Mouse (Mus musculus) forebrain, embryonic 12.5 days (tissue): Measurements from ENCODE around the gene Coro2b. TPM values are rescaled to one million over a fixed set of nuclear protein-coding genes. Genes with fewer than 3 reads are reported as not detected.

Experiments used
- ATAC-seq: fragments of 200-750 bp; cut with Nextera tagmentation; 2 replicates; pipeline ENCODE4 v1.8.0; 2017; ENCODE audit warnings: moderate TSS enrichment; ENCODE audit not compliant: low FRiP score
- H3K27ac ChIP-seq: fragments of 300-500 bp; sonication (generic); 2 replicates; pipeline ENCODE4 v1.5.1; 2016; ENCODE audit warnings: mild to moderate bottlenecking
- H3K27me3 ChIP-seq: fragments of 300-500 bp; sonication (generic); 2 replicates; pipeline ENCODE4 v1.6.1; 2016; ENCODE audit warnings: mild to moderate bottlenecking
- H3K36me3 ChIP-seq: fragments of 300-500 bp; sonication (generic); replicated peaks from 2 replicates; pipeline ENCODE4 v1.6.1; 2016; ENCODE audit warnings: mild to moderate bottlenecking
- H3K4me1 ChIP-seq: fragments of 300-500 bp; sonication (generic); 2 replicates; pipeline ENCODE4 v1.6.1; 2016
- H3K4me2 ChIP-seq: fragments of 300-500 bp; sonication (generic); 2 replicates; pipeline ENCODE4 v1.6.1; 2016; ENCODE audit warnings: mild to moderate bottlenecking, moderate library complexity
- H3K4me3 ChIP-seq: fragments of 300-500 bp; sonication (generic); replicated peaks from 2 replicates; pipeline ENCODE4 v1.5.1; 2016; ENCODE audit warnings: mild to moderate bottlenecking
- H3K9ac ChIP-seq: fragments of 300-500 bp; sonication (generic); 2 replicates; pipeline ENCODE4 v1.6.1; 2016; ENCODE audit warnings: mild to moderate bottlenecking
- H3K9me3 ChIP-seq: fragments of 300-500 bp; sonication (generic); 2 replicates; pipeline ENCODE4 v1.6.1; 2016
- WGBS: fragments of 180-500 bp; shearing (Covaris S2); methylation state at CpG from one replicate; pipeline ENCODE4 v1.1.7; 2016; 5-methylcytosine and 5-hydroxymethylcytosine counted together
- polyA plus RNA-seq: library from polyadenylated mRNA; unstranded; fragments of >200 nt; fragmentation: Nextera tagmentation; extraction: Ambion mirVana; gene quantifications from 2 replicates; pipeline ENCODE4 v1.2.1, GENCODE M21; 2016

The Coro2b gene
- polyA plus RNA-seq, 1 experiment from 2014 or later, result 38.1 TPM

- H3K4me1 ChIP-seq, result peaks cover 14% of the 10 kb centered on the region
- 97% methylated on average over 10 of the region's 10 CpGs for WGBS
These were observed 113.0 kb downstream of the Coro2b start for GRCm38 (mm10) chr9:62423871-62424270.

DNA sequence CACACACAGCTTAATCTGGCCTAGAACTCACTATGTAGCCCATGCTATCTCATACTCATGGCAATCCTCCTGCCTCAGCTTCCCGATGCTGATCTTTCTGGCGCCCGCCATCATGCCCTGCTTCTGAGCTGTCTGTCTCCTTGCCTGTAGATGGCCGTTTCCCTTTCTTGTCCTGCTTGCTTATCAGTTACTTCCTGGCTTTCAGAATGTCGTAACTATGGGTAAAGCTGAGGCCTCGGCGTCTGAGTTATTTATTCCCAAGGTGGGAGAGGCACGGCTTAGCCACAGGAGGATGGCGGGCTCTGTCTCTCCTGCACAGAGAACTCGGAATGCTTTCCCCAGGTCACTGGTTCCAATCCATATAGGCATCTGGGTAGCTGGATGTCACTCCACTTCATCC, 113.9 kb downstream of the Coro2b start:
- Histone ChIP-seq H3K36me3 (peaks cover 47% of the 10 kb centered on the region), H3K4me1 (peaks cover 14% of the 10 kb centered on the region), H3K27me3 (no peaks in the 10 kb centered on the region), H3K9ac (no peak overlapping the region), H3K9me3 (peaks cover 4% of the 10 kb centered on the region; the same call in 1 of the 2 replicates), H3K27ac (no peak overlapping the region), H3K4me3 (no peak overlapping the region), H3K4me2 (no peak overlapping the region)
- 89% methylated on average over 10 of the region's 10 CpGs for WGBS
- no peak for ATAC-seq

More at GRCm38 (mm10) chr9:62423871-62424270, 113.0 kb downstream of the Coro2b start:
- no peak for ATAC-seq
- no peak overlapping the region for H3K4me2 ChIP-seq
- H3K27me3 ChIP-seq, result no peaks in the 10 kb centered on the region
- H3K9me3 ChIP-seq, result 0 out of 2 replicates have a peak, but pooled peaks cover under 1% of the 10 kb centered on the region
- no peak overlapping the region for H3K9ac ChIP-seq
- H3K4me3 ChIP-seq, result no peak overlapping the region
- H3K36me3 ChIP-seq, result peaks cover 56% of the 10 kb centered on the region
- H3K27ac ChIP-seq, result no peak overlapping the region

- no peak for ATAC-seq
- WGBS, result 97% methylated on average over 6 of the region's 6 CpGs
- Histone ChIP-seq H3K27me3 (no peaks in the 10 kb centered on the region), H3K4me2 (no peak overlapping the region), H3K27ac (no peak overlapping the region), H3K9me3 (peaks cover 4% of the 10 kb centered on the region; the same call in 1 of the 2 replicates), H3K4me3 (no peak overlapping the region), H3K36me3 (peaks cover 38% of the 10 kb centered on the region), H3K4me1 (peaks cover 14% of the 10 kb centered on the region), H3K9ac (no peak overlapping the region)
These were observed 114.9 kb downstream of the Coro2b start for GRCm38 (mm10) chr9:62421911-62422310.

DNA sequence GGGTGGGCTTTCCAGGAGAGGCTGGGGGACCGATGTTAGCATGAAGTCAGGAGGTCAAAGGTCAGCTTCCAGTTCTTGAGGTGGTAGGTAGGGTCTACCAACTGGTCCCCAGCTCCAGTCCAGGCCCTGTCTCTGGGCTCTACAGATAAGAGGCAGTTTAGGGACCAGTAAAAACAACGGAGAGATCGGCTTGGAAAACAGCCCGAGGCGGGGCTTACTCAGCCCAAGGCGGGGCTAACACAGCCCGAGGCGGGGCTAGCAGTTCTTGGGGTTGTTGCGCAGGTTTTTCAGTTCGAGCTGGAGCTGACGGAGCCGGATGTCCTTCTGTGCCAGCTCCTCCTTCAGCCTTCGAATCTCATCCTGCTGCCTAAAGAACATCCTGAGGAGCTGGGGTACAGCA, 115.8 kb downstream of the Coro2b start:
- Histone ChIP-seq H3K36me3 (peaks cover 30% of the 10 kb centered on the region), H3K9me3 (peaks cover 4% of the 10 kb centered on the region; the same call in 1 of the 2 replicates), H3K4me3 (no peak overlapping the region; the same call in 1 of the 2 replicates), H3K27ac (no peak overlapping the region), H3K9ac (0 out of 2 replicates have a peak overlapping the region, but pooled peaks have one; percentile 17), H3K27me3 (no peaks in the 10 kb centered on the region), H3K4me1 (peaks cover 17% of the 10 kb centered on the region), H3K4me2 (peak overlapping the region; percentile 35)
- WGBS, result 5% methylated on average over 13 of the region's 13 CpGs
- peak; percentile 52; the same call in 1 of the 2 replicates for ATAC-seq

- Histone ChIP-seq H3K27me3 (no peaks in the 10 kb centered on the region), H3K4me2 (peak overlapping the region; percentile 35), H3K9me3 (peaks cover 4% of the 10 kb centered on the region; the same call in 1 of the 2 replicates), H3K27ac (no peak overlapping the region), H3K9ac (no peak overlapping the region), H3K36me3 (peaks cover 25% of the 10 kb centered on the region), H3K4me1 (peaks cover 21% of the 10 kb centered on the region), H3K4me3 (no peak overlapping the region)
- ATAC-seq, result peak; percentile 37; the same call in 1 of the 2 replicates
- WGBS, result 30% methylated on average over 10 of the region's 10 CpGs
These were observed 116.5 kb downstream of the Coro2b start for GRCm38 (mm10) chr9:62420261-62420917.

GRCm38 (mm10) chr9:62418742-62419141, 118.1 kb downstream of the Coro2b start:
- 67% methylated on average over 5 of the region's 5 CpGs for WGBS
- Histone ChIP-seq H3K4me3 (no peak overlapping the region), H3K4me2 (no peak overlapping the region), H3K9me3 (peaks cover 4% of the 10 kb centered on the region; the same call in 1 of the 2 replicates), H3K9ac (no peak overlapping the region), H3K36me3 (peaks cover 9% of the 10 kb centered on the region; the same call in 1 of the 2 replicates), H3K27me3 (no peaks in the 10 kb centered on the region), H3K27ac (no peak overlapping the region), H3K4me1 (peaks cover 28% of the 10 kb centered on the region)
- ATAC-seq, result no peak

DNA sequence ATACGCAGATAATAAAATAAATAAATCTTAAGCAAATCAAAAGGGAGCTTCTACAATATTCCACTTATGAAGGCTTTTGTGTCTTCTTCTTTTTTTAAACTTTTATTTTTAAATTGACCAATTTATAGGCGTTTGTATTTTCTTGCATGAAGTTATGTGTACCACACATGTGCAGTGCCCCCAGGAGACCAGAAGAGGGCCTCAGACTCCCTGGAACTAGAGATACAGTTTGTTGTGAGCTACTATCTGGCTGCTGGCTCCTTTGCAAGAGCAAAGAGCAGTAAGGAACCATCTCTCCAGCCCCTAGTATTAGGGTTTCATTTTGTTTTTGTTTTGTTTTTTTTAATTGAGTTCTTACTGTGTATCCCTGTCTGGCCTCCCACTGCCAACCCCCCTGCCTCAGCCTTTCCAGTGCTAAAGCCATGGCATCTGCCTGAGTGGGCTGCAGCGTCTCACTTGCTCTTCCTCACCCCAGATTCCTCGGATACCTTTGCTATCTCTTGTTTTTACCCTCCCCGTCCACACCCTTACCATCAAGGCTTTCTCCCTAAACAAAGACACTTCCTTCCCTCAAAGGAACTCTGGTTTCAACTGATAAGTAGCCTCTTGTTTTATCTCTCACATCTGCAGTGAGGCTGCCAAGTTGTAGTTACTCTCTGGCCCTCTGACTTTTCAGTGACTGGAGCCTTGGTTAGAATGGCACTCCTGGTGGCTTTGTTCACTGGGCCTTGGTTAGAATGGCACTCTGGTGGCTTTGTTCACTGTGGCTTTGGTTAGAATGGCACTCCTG, 129.3 kb downstream of the Coro2b start:
- H3K4me2 ChIP-seq, result no peak overlapping the region
- H3K4me3 ChIP-seq, result no peak overlapping the region
- H3K9me3 ChIP-seq, result no peaks in the 10 kb centered on the region
- ATAC-seq, result no peak
- no peak overlapping the region for H3K9ac ChIP-seq
- no peak overlapping the region for H3K27ac ChIP-seq
- no peaks in the 10 kb centered on the region for H3K36me3 ChIP-seq
- WGBS, result 81% methylated on average over 5 of the region's 5 CpGs
- no peaks in the 10 kb centered on the region for H3K27me3 ChIP-seq
- no peaks in the 10 kb centered on the region for H3K4me1 ChIP-seq

DNA sequence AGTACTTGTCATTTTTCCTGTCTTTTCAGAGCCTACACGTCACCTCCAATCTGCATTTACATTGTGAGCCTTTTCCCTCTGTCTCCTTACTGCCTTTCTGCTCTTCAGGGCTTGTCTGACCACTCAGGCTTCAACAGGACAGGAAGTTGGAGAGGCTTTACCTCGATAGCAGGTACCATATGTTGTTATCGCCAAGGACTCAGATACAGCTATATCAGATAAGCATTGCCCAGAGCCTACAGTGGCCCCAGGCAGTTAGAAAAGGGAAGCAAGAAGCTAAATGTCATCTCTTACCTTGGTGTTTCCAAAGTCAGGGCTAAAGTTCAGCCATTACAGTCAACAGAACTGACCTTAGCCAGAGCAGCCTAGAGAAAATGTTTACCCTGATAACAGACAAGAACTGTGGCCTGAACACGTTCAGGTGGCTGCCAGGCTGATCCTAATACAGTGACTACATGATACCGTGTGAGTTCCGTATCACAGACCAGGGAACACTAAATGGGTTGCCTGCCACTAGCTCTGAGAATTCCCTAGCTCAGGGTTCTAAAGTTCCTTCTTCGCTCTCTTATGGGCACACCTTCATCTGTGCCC, 130.3 kb downstream of the Coro2b start:
- 87% methylated on average over 7 of the region's 7 CpGs for WGBS
- H3K4me1 ChIP-seq, result no peaks in the 10 kb centered on the region
- H3K4me3 ChIP-seq, result no peak overlapping the region
- no peak overlapping the region for H3K27ac ChIP-seq
- no peak for ATAC-seq
- H3K36me3 ChIP-seq, result no peaks in the 10 kb centered on the region
- no peak overlapping the region for H3K4me2 ChIP-seq
- H3K9ac ChIP-seq, result no peak overlapping the region
- no peaks in the 10 kb centered on the region for H3K27me3 ChIP-seq
- H3K9me3 ChIP-seq, result no peaks in the 10 kb centered on the region

DNA sequence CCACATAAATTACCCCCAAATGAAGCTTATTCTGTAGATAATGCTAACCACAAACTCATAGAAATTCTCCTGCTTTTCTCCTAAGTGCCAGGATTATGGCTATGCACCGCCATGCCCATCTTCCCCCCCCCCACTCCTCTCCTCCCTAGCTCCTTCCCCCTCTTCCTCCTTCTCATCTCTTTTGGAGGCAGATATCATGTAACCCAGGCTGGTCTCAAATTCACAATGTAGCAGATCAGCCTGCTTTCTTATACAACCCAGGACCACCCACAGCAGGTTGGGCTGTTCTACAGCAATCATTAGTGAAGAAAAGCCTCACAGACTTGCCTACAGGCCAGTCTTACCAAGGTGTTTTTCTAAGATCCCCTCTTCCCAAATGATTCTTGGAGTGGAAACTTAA, 135.3 kb downstream of the Coro2b start:
- Histone ChIP-seq H3K4me2 (no peak overlapping the region), H3K9me3 (no peaks in the 10 kb centered on the region), H3K4me3 (no peak overlapping the region), H3K9ac (no peak overlapping the region), H3K27me3 (no peaks in the 10 kb centered on the region), H3K4me1 (no peaks in the 10 kb centered on the region), H3K27ac (no peak overlapping the region), H3K36me3 (no peaks in the 10 kb centered on the region)
- WGBS, result 71% methylated on average over 1 of the region's 1 CpGs
- no peak for ATAC-seq

GRCm38 (mm10) chr9:62400531-62401170, 136.2 kb downstream of the Coro2b start:
- Histone ChIP-seq H3K4me3 (no peak overlapping the region), H3K36me3 (no peaks in the 10 kb centered on the region), H3K27me3 (no peaks in the 10 kb centered on the region), H3K4me1 (no peaks in the 10 kb centered on the region), H3K27ac (no peak overlapping the region), H3K9me3 (no peaks in the 10 kb centered on the region), H3K4me2 (no peak overlapping the region), H3K9ac (no peak overlapping the region)
- no peak for ATAC-seq
- 71% methylated on average over 11 of the region's 11 CpGs for WGBS

DNA sequence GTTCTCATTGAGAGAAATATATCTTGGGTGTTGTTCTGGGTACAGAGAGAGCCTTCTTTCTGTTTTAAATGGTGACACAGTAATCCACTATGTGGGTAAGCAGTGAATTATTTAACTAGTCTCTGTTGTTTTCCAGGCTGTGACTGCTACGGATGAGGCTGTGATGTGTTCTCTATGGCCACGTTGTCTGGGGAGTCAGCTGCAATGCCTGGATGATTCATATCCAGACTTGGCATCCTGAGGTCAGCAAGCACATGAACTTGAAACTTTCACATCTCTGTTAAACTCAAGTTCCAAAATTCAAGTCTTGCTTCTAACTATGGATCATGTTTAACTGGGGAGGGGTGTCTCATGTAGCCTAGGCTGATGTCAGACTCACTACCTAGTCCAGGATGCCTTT, 142.7 kb downstream of the Coro2b start:
- no peaks in the 10 kb centered on the region; the same call in 1 of the 2 replicates for H3K4me1 ChIP-seq
- H3K27ac ChIP-seq, result no peak overlapping the region
- no peak overlapping the region for H3K4me3 ChIP-seq
- no peak overlapping the region for H3K4me2 ChIP-seq
- H3K9me3 ChIP-seq, result no peaks in the 10 kb centered on the region
- WGBS, result 83% methylated on average over 2 of the region's 2 CpGs
- no peaks in the 10 kb centered on the region for H3K36me3 ChIP-seq
- H3K9ac ChIP-seq, result no peak overlapping the region
- no peak for ATAC-seq
- no peaks in the 10 kb centered on the region for H3K27me3 ChIP-seq

- 96% methylated on average over 2 of the region's 2 CpGs for whole genome bisulfite sequencing
- no peak for ATAC-seq
These were observed 143.3 kb downstream of the Coro2b start for GRCm38 (mm10) chr9:62393531-62393930.

More at GRCm38 (mm10) chr9:62393531-62393930, 143.3 kb downstream of the Coro2b start:
- H3K4me1 ChIP-seq, result no peaks in the 10 kb centered on the region; the same call in 1 of the 2 replicates
- H3K4me2 ChIP-seq, result no peak overlapping the region
- H3K9ac ChIP-seq, result no peak overlapping the region
- H3K27me3 ChIP-seq, result no peaks in the 10 kb centered on the region
- no peak overlapping the region for H3K4me3 ChIP-seq
- H3K9me3 ChIP-seq, result no peaks in the 10 kb centered on the region
- H3K36me3 ChIP-seq, result no peaks in the 10 kb centered on the region
- no peak overlapping the region for H3K27ac ChIP-seq
